Mouse (Mus musculus): ENCODE data around the gene Hbb-bh1.
"Not testable (repeated sequence)": the region's sequence is repeated elsewhere in the genome, so short reads cannot be mapped to it uniquely, and the experiment has no call there.

Hbb-bh1 gene

DNA sequence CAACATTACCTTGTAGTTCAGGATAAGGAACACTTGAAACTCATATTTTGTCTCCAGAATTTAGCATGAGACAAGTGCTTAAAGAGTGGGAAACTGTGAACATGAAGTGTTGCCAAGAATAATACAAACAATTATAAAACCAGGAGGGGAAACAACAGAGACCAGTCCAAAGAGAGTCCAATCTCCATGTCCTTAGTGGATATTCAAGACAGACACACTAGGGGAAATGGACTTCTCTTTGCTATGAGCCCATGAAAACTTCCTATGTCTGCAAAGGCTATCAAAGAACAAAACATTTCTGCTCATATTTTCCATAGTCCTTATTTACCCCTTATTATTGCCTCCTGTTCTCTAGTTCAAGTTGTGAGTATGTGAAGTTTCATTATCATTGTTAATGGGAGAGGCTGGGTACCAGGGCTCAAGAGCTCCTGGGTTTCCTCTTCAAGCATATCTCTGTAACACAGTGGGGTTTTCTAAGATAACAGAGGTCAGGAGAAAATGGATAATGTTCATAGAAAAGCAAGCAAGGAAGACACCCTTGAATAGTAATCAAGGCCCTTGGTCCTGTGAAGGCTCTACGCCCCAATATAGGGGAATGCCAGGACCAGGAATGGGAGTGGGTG lies 31.6 kb downstream of the Hbb-bh1 start:
- no peak for DNase-seq

DNA sequence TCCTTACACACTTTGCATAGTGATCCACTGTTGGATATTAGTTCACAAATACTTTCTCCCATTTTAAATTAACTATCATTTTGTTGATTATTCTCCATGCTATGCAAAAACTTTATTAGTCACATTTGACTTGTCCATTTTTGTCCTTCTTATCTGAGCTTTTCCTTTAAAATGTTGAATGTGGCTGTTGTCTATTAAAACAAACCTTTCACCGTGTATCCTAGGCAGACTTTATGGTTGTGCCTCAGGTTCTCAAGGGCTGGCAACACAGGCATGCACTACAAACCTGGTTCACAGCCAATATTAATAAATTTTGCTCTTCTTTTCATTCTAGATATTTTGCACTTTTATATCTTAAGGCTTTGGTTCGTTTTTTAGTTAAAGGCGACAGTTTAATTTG lies 32.2 kb downstream of the Hbb-bh1 start:
- no peak for DNase-seq

DNA sequence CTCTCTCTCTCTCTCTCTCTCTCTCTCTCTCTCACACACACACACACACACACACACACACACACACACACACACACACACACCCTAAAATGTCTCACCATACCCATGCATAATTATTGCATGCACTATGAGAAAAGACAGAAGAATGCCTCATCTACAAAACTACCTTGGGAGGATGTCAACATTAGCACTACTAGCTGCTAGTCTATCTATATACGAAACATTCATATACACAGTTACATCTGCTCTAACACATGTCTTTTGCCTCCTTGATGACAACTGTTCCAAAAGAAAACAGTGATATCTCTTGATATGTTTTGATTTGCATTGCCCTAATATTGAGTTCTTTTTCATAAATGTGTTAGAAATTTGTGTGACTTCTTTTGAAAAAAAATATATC lies 32.7 kb downstream of the Hbb-bh1 start:
- no peak for DNase-seq

DNA sequence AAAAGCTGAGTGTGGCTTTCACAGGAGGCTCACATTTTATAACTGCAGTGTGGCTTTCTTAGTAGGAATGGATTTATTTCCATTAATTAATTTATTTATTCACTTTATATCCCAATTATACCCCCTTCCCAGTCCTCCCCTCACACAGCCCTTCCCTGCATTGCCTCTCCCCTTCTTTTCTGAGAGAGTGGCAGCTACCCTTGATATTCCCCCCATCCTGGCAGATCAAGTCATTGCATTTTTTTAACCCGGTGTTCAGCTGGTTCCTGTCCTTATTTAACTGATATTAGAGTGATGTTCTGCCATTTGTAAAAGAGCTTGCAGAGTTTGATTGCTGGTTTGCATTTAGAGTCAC lies 33.2 kb downstream of the Hbb-bh1 start:
- DNase-seq, result no peak

- DNase-seq, result no peak
These were observed 33.8 kb downstream of the Hbb-bh1 start for GRCm38 (mm10) chr7:103808971-103809800.

DNA sequence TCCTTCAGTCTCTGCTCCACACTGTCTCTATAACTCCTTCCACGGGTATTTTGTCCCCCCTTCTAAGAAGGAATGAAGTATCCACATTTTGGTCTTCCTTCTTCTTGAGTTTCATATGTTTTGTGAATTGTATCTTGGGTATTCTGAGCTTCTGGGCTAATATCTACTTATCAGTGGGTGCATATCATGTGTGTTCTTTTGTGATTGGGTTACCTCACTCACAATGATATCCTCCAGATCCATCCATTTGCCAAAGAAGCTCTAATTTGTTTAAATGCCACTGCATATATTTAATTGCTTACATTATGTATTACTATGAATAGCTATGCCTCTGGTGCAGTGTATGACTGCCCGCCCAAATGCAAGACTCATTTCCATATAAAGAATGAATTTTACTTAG lies 34.8 kb downstream of the Hbb-bh1 start:
- not testable (repeated sequence) for DNase-seq

- DNase-seq, result no peak
These were observed 36.1 kb downstream of the Hbb-bh1 start for GRCm38 (mm10) chr7:103806856-103807255.

- no peak for DNase-seq
These were observed 50.1 kb downstream of the Hbb-bh1 start for GRCm38 (mm10) chr7:103792669-103793388.

GRCm38 (mm10) chr7:103791721-103792120 lies 51.2 kb downstream of the Hbb-bh1 start, which contains the start of gene Olfr67:
Olfr67 (minus strand) TSS chr7:103791821.
- DNase-seq, result no peak

Measured in right cerebral cortex, postnatal 14 days (tissue).